Mouse (Mus musculus) T-helper 2 cell (primary cell): ENCODE measurements at regions not wholly inside any gene's neighbourhood (a gene's known extent, or its start where the extent isn't known, plus 50 kb on each side); places are given as distances from the start of the nearest gene placed in this dataset.

Experiments used
- in situ Hi-C: fragments of 300-600 bp; cut with MboI, MseI; formaldehyde crosslinking; loops from one replicate; pipeline ENCODE4 v1.15.1; 2025; ENCODE audit warnings: high pct_unique_total_duplicates

DNA sequence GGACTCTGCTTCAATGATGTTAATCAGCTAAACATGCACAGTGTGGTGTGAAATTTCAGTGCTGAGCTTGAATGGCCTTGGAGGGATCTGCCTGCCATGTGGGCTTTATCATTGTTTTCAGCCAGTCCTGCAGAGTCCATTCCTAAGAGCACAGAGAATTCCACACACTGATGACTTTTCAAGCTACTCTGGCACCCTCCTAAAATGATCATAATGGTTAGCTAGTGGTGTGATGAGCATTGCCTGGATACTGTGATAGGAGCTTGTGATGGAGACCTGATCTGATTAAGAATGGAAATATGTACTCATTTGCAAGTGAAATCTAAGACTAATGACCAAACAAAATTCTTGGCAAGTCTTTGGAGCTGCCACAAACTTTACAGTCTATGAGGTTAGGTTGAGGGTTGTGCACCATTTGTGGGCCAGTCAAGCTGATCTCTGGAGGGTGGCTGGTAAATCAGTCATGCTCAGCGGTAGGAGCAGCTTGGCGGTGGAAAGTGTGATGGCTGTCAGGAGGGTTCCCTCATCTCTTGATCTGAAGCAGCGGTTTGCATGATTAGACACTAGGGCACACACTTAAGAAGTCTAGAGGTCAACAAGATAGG, 91.0 kb upstream of the Cep162 start:
- in situ Hi-C loops = no loop called here

DNA sequence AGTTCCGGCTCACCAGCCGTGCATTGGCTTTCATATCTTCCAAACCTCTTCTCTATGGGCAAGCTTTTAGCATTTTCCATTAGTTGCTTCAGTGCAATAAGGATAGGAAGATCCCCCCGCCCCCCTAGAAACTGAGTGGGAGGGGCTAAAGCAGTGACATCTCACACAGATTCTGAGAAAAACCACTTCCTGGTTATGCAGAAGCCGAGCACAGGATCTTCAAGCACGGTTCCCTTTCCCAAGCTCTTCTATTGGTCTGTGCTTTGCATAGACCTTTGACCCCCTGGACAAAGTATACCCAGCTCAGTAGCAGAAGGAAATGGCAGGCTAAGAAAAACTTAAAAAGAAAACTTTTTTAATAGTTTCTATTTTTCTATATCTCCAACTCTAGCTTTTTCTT, 86.1 kb upstream of the Cep162 start:
- in situ Hi-C loops = no loop called here

DNA sequence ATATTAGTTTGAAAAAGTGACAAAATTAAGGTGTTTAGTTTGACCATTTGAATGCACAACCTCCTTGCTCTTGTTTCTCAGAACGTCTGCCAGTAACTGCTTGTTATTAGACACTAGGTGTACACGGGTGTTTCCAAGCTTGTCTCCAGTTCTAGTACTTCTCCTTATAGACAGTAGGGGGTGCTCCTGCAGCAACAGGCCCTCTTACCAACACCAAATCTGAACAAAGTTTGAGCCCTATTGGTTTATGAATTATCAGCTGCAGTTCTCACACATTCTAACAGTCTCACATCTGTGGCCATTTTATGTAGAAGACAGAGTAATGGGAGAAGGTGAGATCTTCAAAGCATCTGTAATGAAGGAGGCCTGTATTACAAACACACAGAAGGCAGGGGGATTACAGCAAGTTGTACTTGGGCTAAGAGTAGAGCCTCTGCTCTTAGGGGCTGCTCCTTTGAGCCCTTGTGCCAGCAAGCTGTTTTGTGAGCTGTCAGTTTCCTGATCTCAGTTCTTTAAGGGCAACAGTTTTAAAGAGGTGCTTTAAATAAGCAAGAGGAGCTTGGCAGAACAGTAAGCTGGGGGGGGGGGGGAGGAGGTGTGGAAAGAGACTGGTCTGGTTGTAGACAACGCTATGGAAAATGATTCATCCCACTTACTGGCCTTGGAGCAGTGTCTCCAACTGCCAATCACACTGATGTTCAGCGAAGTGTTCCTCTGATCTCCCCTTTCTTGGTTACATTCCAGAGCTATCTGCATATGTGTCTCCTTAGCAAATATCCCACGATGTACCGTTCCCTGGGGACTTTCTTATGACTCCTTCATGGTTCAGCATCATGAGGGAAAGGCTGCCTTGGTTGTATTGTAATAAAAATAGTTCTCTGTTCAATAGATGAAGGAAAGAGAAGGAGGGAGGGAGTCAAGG, 71.3 kb upstream of the Cep162 start:
- in situ Hi-C loops = no loop called here

DNA sequence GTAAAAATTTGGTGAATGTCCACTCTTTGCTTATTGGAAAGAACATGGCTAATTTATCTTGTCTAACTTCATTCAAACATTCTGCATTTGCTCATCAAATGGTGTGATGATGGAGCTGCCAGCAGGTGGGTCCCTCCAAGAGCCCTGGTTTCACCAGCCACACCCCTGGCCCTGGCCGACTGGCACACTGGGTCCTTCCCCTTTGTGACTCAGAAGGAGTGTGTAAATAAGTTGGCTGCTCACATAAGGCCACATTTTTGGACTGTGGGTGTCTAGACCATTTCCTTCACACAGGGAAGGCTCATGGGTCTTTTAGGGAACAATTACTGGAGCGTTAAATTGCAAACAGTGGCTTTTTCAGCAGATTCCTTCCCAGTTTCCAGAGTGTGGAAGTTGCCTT, 68.4 kb upstream of the Cep162 start:
- in situ Hi-C loops = no loop called here

DNA sequence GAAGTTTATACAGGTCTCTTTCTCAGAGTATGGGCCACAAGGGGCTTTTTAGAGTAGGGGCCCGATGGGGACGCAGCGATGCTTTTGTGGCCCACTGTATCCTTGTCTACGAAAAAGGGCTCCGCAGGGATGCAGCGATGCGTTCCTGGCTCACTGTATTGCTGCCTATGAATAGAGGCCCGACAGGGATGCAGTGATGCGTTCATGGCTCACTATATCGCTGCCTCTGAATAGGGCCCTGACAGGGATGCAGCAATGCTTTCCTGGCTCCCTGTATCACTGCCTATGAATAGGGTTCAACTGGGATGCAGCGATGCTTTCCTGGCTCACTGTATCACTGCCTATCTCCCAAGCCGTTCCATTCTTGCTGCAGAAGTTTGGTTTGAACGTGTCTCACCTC, 65.4 kb upstream of the Cep162 start:
- in situ Hi-C loops = no loop called here

DNA sequence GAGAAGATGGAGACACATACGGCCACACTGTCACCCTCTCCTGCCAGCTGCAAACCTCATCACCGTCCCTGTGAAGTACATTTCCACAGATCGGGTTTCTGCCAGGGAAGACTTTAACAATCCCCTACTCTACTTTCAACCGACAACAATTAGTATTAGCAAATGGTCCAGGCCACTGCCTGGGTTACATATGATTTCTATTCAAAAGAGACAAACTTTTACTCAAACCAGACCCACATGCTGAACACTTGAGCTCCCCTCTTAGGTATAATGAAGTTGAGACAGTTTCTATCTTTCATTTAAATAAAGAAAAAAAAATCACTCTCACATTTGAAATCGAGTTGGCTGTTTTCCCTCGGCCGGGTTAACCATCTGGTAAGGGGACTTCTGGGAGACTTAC, 63.4 kb upstream of the Cep162 start:
- in situ Hi-C loops = no loop called here

DNA sequence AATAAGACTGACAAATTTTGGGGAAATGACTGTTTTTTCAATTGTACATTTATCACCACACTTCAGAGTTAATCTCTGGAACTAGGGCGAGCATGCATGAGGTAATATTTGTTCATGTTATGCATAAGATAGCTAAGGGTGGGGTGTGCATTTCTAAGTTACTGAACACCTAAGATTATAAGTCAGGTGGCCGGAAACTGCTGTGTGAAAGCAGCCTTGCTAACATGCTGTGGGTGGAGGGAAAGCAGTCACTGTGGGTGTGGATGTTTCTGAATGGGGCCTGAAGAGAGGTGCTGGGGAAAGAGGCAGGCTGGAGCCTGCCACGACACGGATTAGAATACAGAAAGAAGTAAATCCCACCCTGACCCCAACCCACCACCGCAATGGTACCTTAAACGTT, 54.8 kb upstream of the Cep162 start:
- in situ Hi-C loops = no loop called here
